Comparison of ENCODE assay signal across 10 mouse cellular contexts in genomic region chrX:36816368-36816899, GRCm38 (mm10). TPM values are rescaled to one million over a fixed set of nuclear protein-coding genes. Genes with fewer than 3 reads are reported as not detected.
A peak's percentile ranks its signal among the peaks of the same experiment; 100 is the strongest.
DNase-seq lines count a peak whose midpoint lies in the region; ATAC-seq lines count a peak whose summit lies in the region.
"Had no signal": no experiment of that assay in that cellular context is flagged by ENCODE, and none has a peak within 500 bp of the region (broad histone marks: within the 10 kb centered on the region; RNA-seq: fewer than 3 reads in every experiment).

No protein-coding gene starts in this region.

- H3K27ac ChIP-seq in neural tube, embryonic 11.5 days (ENCODE audit: low read depth, low read length) = peak overlapping the region; percentile 83
- H3K27ac ChIP-seq in liver, embryonic 15.5 days (replicated peaks) = no peak overlapping the region

- H3K4me3 ChIP-seq in neural tube, embryonic 11.5 days (ENCODE audit: low read depth, low read length) = 0 out of 2 replicates have a peak overlapping the region, but pooled peaks have one; percentile 2
- H3K4me3 ChIP-seq in liver, embryonic 15.5 days (replicated peaks) = no peak overlapping the region

- 32% methylated on average over 8 of the region's 8 CpGs for whole genome bisulfite sequencing in neural tube, embryonic 11.5 days
- WGBS in liver, embryonic 15.5 days (ENCODE audit: insufficient replicate concordance) = 49% methylated on average over 8 of the region's 8 CpGs

- H3K36me3 ChIP-seq in neural tube, embryonic 11.5 days (ENCODE audit: control insufficient read depth, insufficient read depth, low read length) = no peaks in the 10 kb centered on the region
- H3K36me3 ChIP-seq in liver, embryonic 15.5 days (replicated peaks) = no peaks in the 10 kb centered on the region

- peak; percentile 23 for DNase-seq in cerebellum, adult 9-11 months
- DNase-seq in cerebellum, postnatal 25 days = no peak
- no peak for DNase-seq in neural tube, embryonic 11.5 days (ENCODE audit: low spot score)
- DNase-seq in neural tube, embryonic 10.5 days (ENCODE audit: extremely low spot score, low spot score) = no peak
- DNase-seq in thymus, adult 18-20 months = no peak
- no peak for DNase-seq in embryo, embryonic 11 days
- DNase-seq: heart, postnatal 14 days; right cerebral cortex, adult 18-20 months had no signal

- peak overlapping the region; percentile 30 for H3K4me2 ChIP-seq in neural tube, embryonic 11.5 days (ENCODE audit: low read depth)
- H3K4me2 ChIP-seq in liver, embryonic 15.5 days = peak overlapping the region; percentile 56; the same call in 1 of the 2 replicates

- no peaks in the 10 kb centered on the region for H3K27me3 ChIP-seq in neural tube, embryonic 11.5 days (ENCODE audit: control insufficient read depth, insufficient read depth, low read length)
- H3K27me3 ChIP-seq in liver, embryonic 15.5 days = no peaks in the 10 kb centered on the region

- no peaks in the 10 kb centered on the region for H3K4me1 ChIP-seq in neural tube, embryonic 11.5 days (ENCODE audit: control insufficient read depth, insufficient read depth, low read length)
- peaks cover 11% of the 10 kb centered on the region for H3K4me1 ChIP-seq in liver, embryonic 15.5 days (replicated peaks)

- peak overlapping the region; percentile 41 for H3K9ac ChIP-seq in neural tube, embryonic 11.5 days (ENCODE audit: low read length)
- H3K9ac ChIP-seq in liver, embryonic 15.5 days = no peak overlapping the region

- no peaks in the 10 kb centered on the region for H3K9me3 ChIP-seq in neural tube, embryonic 11.5 days (ENCODE audit: control insufficient read depth, low read length)
- H3K9me3 ChIP-seq in liver, embryonic 15.5 days (replicated peaks) = no peaks in the 10 kb centered on the region

- ATAC-seq in neural tube, embryonic 11.5 days (ENCODE audit: insufficient read depth, low FRiP score, low TSS enrichment) = peak; percentile 10; the same call in 1 of the 2 replicates
- no peak for ATAC-seq in liver, embryonic 15.5 days (ENCODE audit: insufficient read depth)
- ATAC-seq in inflammation-experienced regulatory T-cells, adult 6 months = no peak

RNA-seq across cellular contexts. Expression of gene Slc25a5, which starts 21.0 kb away (rescaled TPM):
- polyA plus RNA-seq in neural tube, embryonic 11.5 days (2014; fragmentation: Nextera tagmentation; extraction: Ambion mirVana) = 804 and 829 TPM in 2 replicates
- polyA plus RNA-seq in liver, embryonic 15.5 days (2015; fragmentation: Nextera tagmentation; extraction: Ambion mirVana) = 409 and 433 TPM in 2 replicates
- 1,000 to 10,000 TPM; 1,142 to 1,516 (median 1,275) TPM for polyA plus RNA-seq in inflammation-experienced regulatory T-cells, adult 6 months (2017; shearing (Covaris generic))

RNA-seq across cellular contexts. Expression of gene Ube2a, which starts 57.3 kb away (rescaled TPM):
- polyA plus RNA-seq in neural tube, embryonic 11.5 days (2014; fragmentation: Nextera tagmentation; extraction: Ambion mirVana) = 128 and 138 TPM in 2 replicates
- 64.3 and 74.0 TPM in 2 replicates for polyA plus RNA-seq in liver, embryonic 15.5 days (2015; fragmentation: Nextera tagmentation; extraction: Ambion mirVana)
- polyA plus RNA-seq in inflammation-experienced regulatory T-cells, adult 6 months (2017; shearing (Covaris generic)) = 100 to 1,000 TPM; 124 to 197 (median 127) TPM

RNA-seq across cellular contexts. Expression of gene C330007P06Rik, which starts 57.5 kb away (rescaled TPM):
- polyA plus RNA-seq in neural tube, embryonic 11.5 days (2014; fragmentation: Nextera tagmentation; extraction: Ambion mirVana) = 37.4 and 39.3 TPM in 2 replicates
- 12.6 and 13.6 TPM in 2 replicates for polyA plus RNA-seq in liver, embryonic 15.5 days (2015; fragmentation: Nextera tagmentation; extraction: Ambion mirVana)
- polyA plus RNA-seq in inflammation-experienced regulatory T-cells, adult 6 months (2017; shearing (Covaris generic)) = 10 to 100 TPM; 26.9 to 28.7 (median 27.7) TPM
